Mouse (Mus musculus) ES-E14 (cell line): ENCODE data around the gene Ankle1.

Source experiments
- CHD2 ChIP-seq: IDR thresholded peaks from 2 replicates; pipeline ENCODE4 v1.6.1; 2014; ENCODE audit warnings: mild to moderate bottlenecking, low read depth, low read length, inconsistent platforms
- HCFC1 ChIP-seq: IDR thresholded peaks from 2 replicates; pipeline ENCODE4 v1.6.1; 2012; ENCODE audit warnings: low read length, inconsistent platforms, borderline replicate concordance; ENCODE audit not compliant: insufficient read depth
- MAFK ChIP-seq: IDR thresholded peaks from 2 replicates; pipeline ENCODE4 v1.6.1; 2014; ENCODE audit warnings: mild to moderate bottlenecking, low read depth, low read length, inconsistent platforms; ENCODE audit not compliant: insufficient read depth
- ZC3H11A ChIP-seq: IDR thresholded peaks from 2 replicates; pipeline ENCODE4 v1.6.1; 2012; ENCODE audit warnings: low read depth, mild to moderate bottlenecking, inconsistent platforms, low read length, borderline replicate concordance
- ZNF384 ChIP-seq: IDR thresholded peaks from 2 replicates; pipeline ENCODE4 v1.6.1; 2012; ENCODE audit warnings: low read depth, low read length, inconsistent platforms

DNA sequence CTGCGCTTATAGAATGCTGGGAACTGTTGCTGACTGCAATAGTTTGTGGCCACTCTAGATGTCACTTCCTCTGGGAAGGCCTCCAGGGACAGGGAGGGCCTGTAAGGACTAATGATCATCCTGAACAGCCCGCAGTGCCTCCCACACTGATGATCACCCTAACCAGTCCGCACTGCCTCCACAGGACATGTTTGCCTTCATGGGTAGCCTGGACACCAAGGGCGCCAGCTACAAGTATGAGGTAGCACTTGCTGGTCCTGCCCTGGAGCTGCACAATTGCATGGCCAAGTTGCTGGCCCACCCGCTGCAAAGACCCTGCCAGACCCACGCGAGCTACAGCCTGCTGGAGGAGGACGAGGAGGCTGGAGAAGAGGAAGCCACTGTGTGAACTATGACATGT is 1.8 kb upstream of the Ankle1 start:
- TF ChIP-seq HCFC1 (no peak), ZC3H11A (no peak), CHD2 (no peak), MAFK (no peak), ZNF384 (no peak)
